Mouse (Mus musculus) gastrocnemius, postnatal 36 days (tissue): ENCODE results near the gene Plekhm1. TPM values are rescaled to one million over a fixed set of nuclear protein-coding genes. Genes with fewer than 3 reads are reported as not detected.

Experiments
- DNase-seq, 2 experiments: peaks; one replicate each; pipeline ENCODE4 v3.0.0; 2022
- intact Hi-C: fragments of 180-260 bp; cut with DNase I; formaldehyde crosslinking; loops from one replicate; pipeline ENCODE4 v1.15.1; 2025
- total RNA-seq, 2 experiments: library from RNA; stranded (reverse); gene quantifications; 2 replicates each; pipeline ENCODE4 v1.2.3; 2021

The Plekhm1 gene
- total RNA-seq, 2 experiments from 2014 or later, result 10.6 to 11.8 TPM

DNA sequence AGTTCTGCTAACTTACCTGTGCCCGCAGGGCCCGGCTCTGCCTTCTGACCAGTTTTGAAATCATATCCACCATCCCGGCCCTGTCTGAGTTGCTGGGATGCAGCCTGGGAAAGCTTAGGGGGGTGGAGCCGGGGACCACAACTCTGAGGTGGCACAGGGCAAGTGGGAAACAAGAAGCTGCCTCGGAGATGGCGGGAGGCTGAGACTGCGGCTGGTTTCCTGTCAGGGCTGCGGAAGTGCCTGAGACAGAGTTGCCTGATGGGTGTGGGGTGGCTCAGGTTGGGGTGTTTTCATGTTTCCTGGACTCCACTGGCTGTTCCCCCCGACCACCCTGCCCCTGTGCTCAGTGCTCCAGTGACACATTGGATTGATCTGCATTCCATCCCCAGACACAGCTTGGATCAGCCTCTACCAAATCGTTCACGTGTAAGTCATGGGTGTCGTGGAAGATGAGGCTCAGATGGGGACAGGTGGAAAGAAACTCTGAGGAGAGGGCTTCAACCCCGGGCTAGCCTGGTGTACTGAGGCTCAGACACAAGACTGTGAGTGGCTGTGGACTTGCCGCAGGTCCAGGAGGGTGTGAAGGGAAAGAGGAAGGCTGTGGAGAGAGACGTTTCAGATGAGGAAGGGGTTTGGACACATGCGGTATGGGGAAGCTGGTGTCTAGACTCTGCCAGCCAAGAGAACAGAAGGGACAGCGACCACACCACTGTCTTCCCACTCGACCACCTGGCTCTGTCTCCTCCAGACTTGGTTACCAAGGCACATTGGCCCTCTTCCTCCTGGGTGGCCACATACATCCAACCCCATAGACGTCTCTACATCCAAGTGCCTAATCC is 67.8 kb downstream of the Plekhm1 start:
- intact Hi-C loops, result no loop called here
- no peak for DNase-seq

DNA sequence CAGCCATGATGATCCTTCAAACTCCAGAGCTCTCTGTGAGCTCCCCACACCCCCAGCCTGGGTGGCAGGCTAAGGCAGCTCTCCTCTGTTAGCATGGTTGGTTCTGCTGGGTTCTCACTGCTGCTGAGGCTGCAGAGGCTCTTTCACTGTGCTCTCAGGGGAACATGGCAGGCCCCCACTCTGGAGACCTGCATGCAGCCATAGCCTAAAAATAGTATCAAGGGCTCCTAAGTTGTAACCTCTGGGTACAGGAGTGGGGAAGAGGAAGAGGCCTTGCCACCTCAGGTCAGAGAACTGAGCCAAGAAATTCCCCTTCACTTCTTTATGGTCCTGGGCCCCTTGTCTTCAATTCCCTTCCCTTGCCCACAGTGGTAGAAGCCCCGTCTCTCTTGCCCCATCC is 68.6 kb downstream of the Plekhm1 start:
- DNase-seq, result no peak
- intact Hi-C loops, result no loop called here

DNA sequence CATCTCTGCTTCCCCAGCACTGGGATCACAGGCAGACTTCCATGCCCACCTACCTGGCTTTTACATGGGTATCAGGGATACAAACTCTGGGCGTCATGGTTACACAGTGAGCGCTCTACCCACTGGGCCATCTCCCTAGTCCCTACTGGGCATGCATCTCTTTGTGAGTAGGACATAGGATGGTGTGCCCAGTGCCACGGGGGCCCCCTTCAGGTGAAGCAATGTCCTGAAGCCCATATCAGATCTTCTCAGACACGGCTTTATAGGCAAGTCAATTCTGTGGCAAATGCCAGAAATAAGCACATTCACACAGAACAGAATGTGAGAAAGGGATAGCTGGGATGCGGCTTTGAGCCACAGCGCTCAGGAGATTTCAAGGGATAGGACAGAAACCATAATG is 69.4 kb downstream of the Plekhm1 start:
- DNase-seq, result no peak
- intact Hi-C loops, result no loop called here

DNA sequence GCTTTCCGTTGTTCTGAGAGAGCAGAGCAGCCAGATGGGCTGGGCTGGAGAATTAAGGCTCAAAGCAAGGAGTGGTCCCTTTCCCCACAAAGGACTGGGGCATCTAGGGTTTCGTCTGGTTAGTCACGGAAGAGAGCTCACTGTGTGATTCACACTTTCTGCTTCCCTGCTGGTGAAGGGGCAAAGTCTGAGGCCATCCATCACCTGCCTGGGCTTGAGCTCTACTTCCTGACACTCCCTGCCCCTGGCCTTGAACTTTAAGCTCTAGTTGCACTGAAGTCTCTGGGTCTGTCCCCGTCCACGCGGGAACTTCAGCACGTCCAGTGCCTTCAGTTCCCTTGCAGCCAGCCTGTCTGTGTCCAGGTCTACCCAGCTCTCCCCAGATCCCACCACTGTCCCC is 71.8 kb downstream of the Plekhm1 start:
- intact Hi-C loops, result no loop called here
- no peak for DNase-seq

DNA sequence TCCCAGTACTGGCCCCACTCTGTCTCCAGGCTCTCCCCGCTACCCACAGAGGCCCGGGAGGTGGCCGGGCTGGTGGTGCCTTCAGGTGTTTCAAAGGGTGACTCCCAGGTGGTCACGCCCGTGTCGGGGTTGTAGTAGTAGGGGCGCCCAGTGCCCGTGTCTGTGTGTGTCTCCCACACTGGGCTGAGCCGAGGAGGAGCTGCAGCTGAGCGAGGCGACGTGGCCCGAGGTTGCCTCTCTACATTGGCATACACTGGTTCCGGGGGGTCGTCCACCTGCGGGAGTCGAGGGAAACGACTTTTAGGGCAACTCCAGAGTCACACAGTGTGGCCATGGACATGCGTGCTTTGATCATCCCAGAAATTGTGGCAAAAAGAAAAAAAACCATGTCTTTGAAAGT is 72.4 kb downstream of the Plekhm1 start:
- DNase-seq, result no peak
- intact Hi-C loops, result no loop called here

DNA sequence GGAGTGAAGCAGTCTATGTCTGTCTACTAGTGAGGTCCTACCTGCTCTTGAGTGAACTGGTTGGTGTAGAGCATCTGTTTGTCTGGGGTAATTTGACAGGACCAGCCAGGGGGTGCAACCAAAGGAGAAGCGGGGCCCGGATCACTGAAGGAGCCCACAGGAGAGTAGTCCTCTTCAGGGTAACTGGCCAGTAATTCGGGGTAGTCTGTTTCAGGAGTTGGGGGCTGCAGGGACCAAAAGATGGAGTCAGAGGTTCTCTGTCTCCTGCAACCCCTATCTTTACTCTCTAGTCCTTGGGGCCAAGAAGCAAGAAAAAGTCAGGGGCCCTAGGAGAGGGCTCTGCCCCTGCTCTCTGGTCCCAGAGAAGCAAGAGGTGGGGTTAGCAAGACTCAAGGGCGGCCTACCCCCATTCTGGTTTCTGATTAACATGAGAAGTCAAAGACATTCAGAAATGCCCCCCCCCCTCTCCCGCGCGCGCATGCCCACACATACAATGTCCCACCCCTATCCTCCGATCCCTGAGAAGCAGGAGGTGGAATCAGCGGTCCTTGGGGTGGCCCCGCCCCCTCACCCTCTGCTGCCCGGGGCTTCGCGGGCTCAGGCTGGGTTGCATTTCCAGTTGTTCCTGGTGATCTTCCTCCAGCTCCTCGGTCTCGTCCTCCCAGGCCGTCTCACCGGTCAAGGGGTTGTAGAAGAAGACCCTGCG is 72.9 kb downstream of the Plekhm1 start:
- no peak for DNase-seq
- intact Hi-C loops, result no loop called here

DNA sequence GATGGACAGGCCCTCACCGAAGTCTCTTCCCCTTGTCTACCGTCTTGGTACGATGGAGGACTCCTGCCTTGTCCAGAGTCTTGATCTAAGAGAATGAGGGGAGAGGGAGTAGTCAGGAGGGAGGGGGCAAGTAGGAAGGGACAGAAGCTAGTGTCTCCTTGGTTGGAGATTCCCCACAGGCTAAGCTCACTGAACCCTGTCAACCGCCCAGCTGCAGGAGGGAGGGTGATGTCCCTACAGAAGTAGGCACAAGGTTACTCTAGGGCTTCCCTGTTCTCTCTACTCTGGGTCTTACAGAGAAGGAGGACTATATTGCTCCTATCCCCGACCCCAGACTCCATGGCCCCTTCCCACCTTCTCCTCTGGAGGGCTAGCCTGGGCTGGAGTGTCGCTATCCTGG is 73.8 kb downstream of the Plekhm1 start:
- intact Hi-C loops, result no loop called here
- DNase-seq, result no peak

DNA sequence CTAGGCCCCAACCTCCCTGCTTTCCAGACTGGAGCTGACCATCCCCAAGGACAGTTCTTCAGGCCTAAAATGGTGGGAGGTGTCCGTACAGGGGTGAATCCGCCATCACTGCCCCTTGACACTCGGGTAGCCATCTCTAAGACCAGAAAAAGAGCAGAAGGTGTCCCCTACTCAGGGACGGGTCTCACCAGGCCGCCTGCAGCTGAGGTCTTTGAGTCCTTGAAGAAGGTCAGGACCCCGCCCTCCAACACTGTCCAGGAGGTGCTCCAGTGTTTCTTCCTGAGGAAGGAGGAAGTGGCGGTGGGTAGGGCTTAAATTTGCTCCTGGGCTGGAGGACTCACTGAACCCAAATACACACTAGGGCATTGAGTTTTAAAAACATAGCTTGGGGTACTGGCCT is 74.4 kb downstream of the Plekhm1 start:
- intact Hi-C loops, result no loop called here
- no peak for DNase-seq

DNA sequence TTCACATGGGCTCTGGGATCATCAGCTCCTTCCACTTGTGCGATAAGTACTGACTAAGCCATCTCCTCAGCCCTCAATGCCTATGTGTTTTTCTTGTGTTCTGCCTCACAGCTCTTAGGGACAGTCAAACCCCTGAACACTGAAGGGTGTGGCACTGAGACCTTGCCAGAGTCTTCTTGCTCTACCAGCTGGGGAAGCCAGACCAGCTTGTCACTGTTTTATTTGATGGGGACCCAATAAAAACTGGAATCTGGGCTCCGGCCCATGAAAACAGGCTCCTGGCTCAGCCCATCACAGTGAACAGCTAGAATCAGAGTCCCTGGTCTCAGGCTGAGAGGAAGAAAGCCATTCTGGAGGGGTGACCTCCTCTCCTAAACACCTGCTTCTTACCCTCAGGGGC is 75.3 kb downstream of the Plekhm1 start:
- intact Hi-C loops, result no loop called here
- DNase-seq, result no peak

DNA sequence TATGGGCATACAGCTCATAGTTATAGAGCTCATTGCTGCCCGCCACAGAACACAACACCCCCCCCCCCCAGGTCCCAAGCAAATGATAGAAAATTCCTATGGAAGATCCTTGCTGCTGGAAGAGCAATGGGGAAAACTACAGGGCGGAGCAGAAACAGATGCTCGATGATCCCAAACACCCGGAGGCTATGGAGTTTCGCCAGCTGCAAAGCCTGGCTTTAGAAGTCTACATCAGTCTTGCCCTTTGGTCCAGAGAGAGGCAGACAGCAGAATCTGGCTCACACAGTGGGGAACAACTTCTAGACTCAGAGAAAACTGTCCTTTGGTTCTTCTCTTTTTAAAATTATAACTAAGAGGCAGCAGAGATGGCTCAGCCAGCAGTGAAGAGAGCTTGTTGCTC is 76.9 kb downstream of the Plekhm1 start:
- no peak for DNase-seq
- intact Hi-C loops, result no loop called here

DNA sequence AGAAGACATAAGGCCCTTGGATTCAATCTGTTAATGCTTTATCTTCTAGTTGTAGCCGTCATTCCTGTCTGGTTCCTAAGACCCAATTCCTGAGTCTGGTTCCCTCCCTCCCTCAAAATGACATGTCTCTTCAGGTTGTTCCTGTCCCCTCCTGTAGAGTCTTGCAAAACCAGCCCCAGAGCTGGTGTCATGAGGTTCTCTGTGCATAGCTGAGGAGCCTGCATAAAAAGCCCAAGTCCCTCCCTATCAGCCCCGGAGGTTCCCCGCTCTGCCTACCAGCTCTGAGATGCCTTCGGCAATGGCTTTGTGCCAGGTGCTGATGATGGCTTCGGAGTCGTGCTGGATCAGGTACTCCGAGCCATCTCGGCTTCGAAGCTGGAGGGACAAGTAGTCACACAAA is 77.6 kb downstream of the Plekhm1 start:
- intact Hi-C loops, result no loop called here
- no peak for DNase-seq

DNA sequence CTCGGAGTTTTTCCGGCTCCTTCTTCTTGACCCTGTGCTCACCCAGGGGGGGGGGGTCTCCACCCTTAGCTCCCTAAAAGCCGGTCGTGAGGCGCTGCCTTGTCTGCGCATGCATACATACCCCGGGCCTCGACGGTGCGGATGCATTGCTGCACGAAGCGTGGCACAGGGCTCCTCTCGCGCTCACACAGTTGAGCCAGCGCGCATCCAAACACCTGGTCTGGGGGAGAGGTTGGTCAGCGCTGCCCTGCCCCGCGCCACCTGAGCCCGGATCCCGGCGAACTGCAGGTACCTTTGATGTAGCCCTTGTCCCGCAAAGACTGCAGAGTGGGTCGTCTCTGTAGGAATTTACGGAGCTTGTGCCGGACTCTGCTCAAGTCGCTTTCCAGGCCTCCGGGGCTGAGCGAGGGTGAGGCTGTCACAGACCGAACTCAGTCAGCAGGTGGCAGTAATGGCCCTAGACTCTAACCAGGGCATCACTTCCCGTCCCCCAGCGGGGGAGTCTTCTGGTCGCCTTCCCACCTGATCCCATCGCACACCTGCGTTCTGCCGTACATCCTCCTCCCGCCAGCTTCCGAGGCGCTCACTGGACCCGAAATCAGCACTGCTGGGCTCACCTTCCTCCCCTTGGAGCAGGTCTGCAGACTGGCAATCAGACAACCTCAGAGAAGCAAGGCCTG is 78.6 kb downstream of the Plekhm1 start:
- DNase-seq, result no peak
- intact Hi-C loops, result no loop called here

DNA sequence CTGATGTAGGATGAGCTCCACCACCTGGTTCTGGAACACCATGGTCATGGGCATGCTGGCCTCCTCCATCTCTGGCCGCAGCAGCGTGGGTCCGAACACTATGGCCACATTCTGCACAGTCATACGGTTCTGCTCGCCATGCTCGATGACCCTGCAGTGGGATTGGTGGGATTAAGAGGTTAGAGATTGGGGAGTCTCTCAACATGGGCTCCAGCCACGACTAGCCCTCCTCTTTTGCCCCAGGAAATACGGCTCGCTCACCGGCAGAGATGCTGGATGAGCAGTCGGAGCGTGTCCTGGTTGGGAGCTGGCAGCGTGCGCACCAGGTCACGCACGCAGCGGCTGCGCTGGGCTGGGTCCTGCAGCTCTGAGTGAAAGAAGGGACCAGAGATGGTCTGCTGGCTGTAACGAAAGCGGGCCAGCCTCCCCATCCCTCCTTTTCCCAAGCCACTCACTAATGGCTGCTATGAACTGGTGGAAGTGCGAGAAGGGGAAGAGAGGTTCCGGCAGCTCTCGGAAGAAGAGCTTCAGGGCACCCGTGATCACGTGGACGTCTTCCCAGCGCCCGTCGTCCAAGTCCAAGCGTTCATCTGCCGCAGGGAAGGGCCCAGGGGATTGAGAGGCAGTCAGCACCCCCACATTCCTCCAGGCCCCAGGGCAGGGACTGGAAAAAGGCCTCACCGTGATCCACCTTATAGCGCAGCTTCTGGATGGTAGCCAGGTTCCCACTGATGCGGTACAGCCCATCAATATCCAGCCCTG is 79.4 kb downstream of the Plekhm1 start:
- intact Hi-C loops, result no loop called here
- no peak for DNase-seq

DNA sequence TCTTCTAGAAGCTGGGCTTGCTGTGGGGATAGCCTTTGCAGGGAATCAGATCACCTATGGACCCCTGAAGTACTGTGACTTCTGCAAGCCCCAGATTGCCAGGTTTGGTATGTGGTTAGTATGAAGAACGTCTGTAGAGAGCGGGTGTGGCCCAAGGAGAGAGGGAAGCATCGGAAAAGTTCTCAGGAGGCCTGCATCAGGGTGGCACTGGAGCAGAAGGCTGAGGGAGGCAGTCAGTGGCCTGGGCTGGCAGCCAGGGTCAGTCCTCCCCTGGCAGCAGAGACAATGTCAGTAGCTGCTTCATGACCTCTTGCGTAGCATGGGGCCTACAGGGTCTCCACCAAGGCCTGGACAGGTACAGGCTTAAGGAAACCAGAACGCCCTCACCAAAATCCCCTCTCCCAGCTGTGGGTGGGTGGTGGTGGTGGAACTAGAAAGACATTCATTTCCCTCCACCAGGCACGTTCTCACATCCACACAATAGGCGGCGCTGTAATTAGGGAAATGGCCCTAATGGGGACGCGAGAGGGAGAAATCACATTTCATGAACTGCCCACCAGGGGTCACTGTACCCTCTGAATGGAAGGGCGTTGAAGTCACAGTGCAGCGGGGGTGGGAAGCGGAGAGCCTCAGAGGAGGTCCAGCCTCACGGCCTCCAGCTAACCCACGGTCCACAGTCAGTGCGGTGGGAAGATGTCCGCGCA is 80.1 kb downstream of the Plekhm1 start:
- DNase-seq, result peak; percentile 67 to 81
- intact Hi-C loops, result no loop called here

DNA sequence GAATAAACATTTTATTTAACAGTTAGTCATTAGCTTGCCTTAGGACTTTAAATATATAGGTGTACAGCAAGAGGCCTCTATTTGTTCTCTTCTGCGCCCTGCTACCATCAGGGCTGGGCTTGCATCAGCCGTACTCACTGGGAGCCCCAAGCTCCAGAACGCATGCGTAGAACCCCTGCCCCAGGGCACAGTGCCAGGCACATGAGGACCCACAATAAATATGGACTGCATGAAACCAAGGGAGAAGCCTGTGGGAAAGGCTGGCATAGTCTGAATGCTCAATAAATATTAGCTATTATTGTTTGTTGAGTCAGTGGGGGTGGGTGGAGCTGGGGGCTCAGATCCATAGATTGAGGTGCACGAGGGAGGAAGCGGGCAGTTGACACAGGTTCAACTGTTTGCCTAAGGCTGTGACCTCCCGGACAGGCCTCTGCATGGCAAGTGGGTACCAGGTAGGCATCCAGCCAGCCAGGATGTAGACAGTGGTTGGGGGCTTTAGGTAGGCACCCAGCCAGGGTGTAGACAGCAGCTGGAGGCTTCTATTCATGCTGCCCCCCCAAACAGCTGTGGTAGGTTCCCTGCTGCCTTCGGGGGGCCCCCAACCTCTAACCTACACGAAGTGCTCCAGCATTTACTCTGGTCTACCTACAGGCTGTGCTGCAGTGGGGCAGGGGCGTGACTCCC is 80.8 kb downstream of the Plekhm1 start:
- intact Hi-C loops, result no loop called here

DNA sequence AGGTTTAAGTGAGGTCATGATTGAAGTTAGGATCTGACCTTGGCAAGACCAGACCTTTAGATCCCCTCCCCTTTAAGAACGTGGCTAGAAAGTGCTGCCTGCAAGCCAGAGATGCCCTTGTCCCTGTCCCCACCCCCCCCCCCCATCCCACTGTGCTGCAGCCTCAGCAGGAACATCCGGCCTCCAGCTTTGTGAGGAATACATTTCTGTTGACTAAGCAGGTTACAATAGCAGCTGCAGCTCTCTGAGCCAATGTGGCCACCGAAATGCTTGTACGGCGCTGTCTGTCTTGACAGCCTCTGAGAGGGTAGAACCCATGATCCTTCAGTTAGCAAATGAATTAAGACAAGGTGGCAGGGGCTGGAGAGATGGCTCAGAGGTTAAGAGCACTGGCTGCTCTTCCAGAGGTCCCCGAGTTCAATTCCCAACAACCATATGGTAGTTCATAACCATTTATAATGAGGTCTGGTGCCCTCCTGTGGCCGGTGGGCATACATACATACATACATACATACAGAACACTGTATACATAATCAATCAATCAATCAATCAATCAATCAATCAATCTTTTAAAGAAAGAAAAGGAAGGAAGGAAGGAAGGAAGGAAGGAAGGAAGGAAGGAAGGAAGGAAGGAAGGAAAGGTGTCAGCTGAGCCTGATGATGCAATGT is 81.7 kb downstream of the Plekhm1 start:
- intact Hi-C loops, result no loop called here
- no peak for DNase-seq

More for the DNA sequence above, 80.8 kb downstream of the Plekhm1 start:
- DNase-seq, result no peak

DNA sequence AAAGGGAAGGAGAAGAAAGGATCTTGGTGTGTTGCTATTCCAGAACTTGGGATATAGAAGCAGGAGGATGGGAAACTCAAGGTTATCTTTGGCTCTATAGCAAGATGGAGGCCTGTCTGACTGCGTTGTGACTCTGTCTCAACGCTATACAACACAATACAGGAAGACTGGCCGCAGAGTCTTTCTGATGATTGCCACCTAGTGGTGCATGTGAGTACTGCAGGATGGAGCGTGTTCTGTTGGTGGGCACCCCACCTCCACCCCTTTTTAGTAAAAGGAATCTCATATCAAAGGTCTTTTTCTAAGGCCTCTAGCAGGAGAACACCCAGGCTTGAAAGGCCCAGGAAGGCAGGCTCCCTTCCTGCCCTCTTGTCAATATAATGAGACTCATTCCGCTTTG is 85.5 kb downstream of the Plekhm1 start:
- DNase-seq, result peak; percentile 66 to 71
- intact Hi-C loops, result loop anchor here (1.0 to 10.0 kb wide), 4 partner anchors 95 to 222 kb away; partner anchors contain the start of genes Acbd4 and Plcd3

DNA sequence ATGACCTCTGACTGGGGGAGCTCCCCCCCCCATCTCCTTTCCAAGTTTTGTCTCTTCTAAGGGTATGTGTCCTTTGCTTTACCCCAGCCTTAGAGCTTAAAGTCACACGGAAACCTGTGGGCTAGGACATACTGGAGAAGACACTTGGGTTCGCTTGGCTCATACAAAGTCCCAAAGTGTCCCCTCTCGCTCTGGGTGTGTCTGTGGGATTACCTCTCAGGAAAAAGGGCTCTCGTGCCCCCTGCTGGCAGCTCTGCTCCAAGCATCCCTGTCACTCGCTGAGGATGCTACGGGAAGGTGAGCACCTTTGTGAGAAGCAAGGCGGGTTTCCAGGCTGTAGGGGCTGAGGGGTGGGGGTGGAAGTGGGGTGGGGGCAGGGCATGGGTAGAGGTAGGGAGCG is 87.3 kb downstream of the Plekhm1 start:
- intact Hi-C loops, result loop anchor here (5.0 to 10.0 kb wide), 2 partner anchors 138 to 220 kb away; partner anchors contain the start of genes Acbd4 and Plcd3

DNA sequence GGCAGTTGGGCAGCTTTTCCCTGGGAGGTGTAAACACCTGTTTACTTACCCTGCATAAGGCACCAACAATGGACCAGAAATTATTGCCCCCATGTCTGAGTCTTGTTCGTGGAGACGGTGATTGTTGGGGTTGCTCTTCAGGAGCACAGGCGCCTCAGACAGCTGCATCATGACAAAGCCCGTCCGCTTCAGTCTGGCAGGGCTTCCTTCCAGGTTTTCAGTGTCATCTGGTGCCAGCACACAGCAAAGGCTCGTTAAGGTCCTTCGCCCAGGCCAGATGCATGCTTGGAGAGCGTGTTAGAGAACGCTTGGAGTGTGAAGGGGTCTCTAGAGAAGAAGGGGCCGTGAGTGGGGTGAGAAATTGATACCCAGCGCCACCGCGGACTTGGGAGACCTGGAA is 87.8 kb downstream of the Plekhm1 start:
- intact Hi-C loops, result loop anchor here (5.0 to 10.0 kb wide), 2 partner anchors 137 to 220 kb away; partner anchors contain the start of genes Acbd4 and Plcd3
- no peak for DNase-seq

More for the DNA sequence above, 87.3 kb downstream of the Plekhm1 start:
- DNase-seq, result peak; percentile 69 to 70
